Mouse (Mus musculus): ENCODE measurements at regions not wholly inside any gene's neighbourhood (a gene's known extent, or its start where the extent isn't known, plus 50 kb on each side); places are given as distances from the start of the nearest gene placed in this dataset.

- TF ChIP-seq CTCF (IDR thresholded peaks at IDR 0.05; ENCODE audit: insufficient read depth, low read length) (no peak), POLR2A (IDR thresholded peaks at IDR 0.05; ENCODE audit: borderline replicate concordance, extremely low read depth, low read depth, low read length) (no peak)
These were observed 76.2 kb upstream of the Ipo5 start for GRCm38 (mm10) chr14:120834821-120835220.
